Mouse (Mus musculus) neural tube, embryonic 15.5 days (tissue): ENCODE measurements around the gene Sat1. TPM values are rescaled to one million over a fixed set of nuclear protein-coding genes. Genes with fewer than 3 reads are reported as not detected.

Source experiments
- ATAC-seq: fragments of 200-750 bp; cut with Nextera tagmentation; 2 replicates; pipeline ENCODE4 v1.8.0; 2017; ENCODE audit warnings: mild to moderate bottlenecking, moderate TSS enrichment, moderate library complexity; ENCODE audit not compliant: low FRiP score
- H3K27ac ChIP-seq: fragments of 300-500 bp; sonication (generic); replicated peaks from 2 replicates; pipeline ENCODE4 v1.5.1; 2015; ENCODE audit warnings: mild to moderate bottlenecking, inconsistent platforms
- H3K27me3 ChIP-seq: fragments of 300-500 bp; sonication (generic); replicated peaks from 2 replicates; pipeline ENCODE4 v1.6.1; 2015; ENCODE audit warnings: inconsistent platforms
- H3K36me3 ChIP-seq: fragments of 300-500 bp; sonication (generic); 2 replicates; pipeline ENCODE4 v1.6.1; 2015; ENCODE audit warnings: inconsistent platforms
- H3K4me1 ChIP-seq: fragments of 300-500 bp; sonication (generic); 2 replicates; pipeline ENCODE4 v1.6.1; 2015; ENCODE audit warnings: inconsistent platforms
- H3K4me2 ChIP-seq: fragments of 300-500 bp; sonication (generic); 2 replicates; pipeline ENCODE4 v1.6.1; 2015; ENCODE audit warnings: inconsistent platforms, mild to moderate bottlenecking, moderate library complexity
- H3K4me3 ChIP-seq: fragments of 300-500 bp; sonication (generic); replicated peaks from 2 replicates; pipeline ENCODE4 v1.5.1; 2015; ENCODE audit warnings: mild to moderate bottlenecking, inconsistent platforms
- H3K9ac ChIP-seq: fragments of 300-500 bp; sonication (generic); replicated peaks from 2 replicates; pipeline ENCODE4 v1.6.1; 2015; ENCODE audit warnings: mild to moderate bottlenecking, inconsistent platforms
- H3K9me3 ChIP-seq: fragments of 300-500 bp; sonication (generic); replicated peaks from 2 replicates; pipeline ENCODE4 v1.6.1; 2016; ENCODE audit warnings: inconsistent platforms
- WGBS: fragments of 180-500 bp; shearing (Covaris S2); methylation state at CpG from one replicate; pipeline ENCODE4 v1.1.7; 2015; ENCODE audit warnings: mixed read lengths; 5-methylcytosine and 5-hydroxymethylcytosine counted together
- polyA plus RNA-seq: library from polyadenylated mRNA; unstranded; fragments of >200 nt; fragmentation: Nextera tagmentation; extraction: Ambion mirVana; gene quantifications from 2 replicates; pipeline ENCODE4 v1.2.1, GENCODE M21; 2015

The Sat1 gene
- polyA plus RNA-seq, 1 experiment from 2014 or later = 80.7 TPM

DNA sequence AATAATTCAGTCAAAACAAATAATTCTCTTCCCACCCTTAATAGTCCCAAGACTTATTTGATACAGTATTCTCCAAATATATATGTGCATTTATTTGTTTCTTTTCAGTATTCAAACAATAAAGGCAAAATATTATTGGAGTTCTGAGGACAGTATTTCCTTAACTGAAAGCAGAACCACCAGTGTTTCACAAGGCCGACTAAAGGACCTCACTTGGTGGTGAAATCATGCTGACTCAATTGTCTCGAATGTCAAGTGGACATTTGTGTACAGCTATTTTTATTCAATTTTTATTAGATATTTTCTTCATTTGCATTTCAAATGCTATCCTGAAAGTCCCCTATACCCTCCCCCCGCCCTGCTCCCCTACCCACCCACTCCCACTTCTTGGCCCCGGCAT is 21.3 kb downstream of the Sat1 start:
- Histone ChIP-seq H3K4me2 (no peak overlapping the region), H3K36me3 (no peaks in the 10 kb centered on the region), H3K9ac (no peak overlapping the region), H3K9me3 (no peaks in the 10 kb centered on the region), H3K4me1 (no peaks in the 10 kb centered on the region), H3K27ac (no peak overlapping the region), H3K4me3 (no peak overlapping the region), H3K27me3 (no peaks in the 10 kb centered on the region)
- no peak for ATAC-seq
- WGBS = 95% methylated on average over 4 of the region's 4 CpGs

GRCm38 (mm10) chrX:155193732-155194443 is 22.4 kb downstream of the Sat1 start:
- Histone ChIP-seq H3K4me3 (no peak overlapping the region), H3K4me2 (no peak overlapping the region), H3K9me3 (no peaks in the 10 kb centered on the region), H3K4me1 (no peaks in the 10 kb centered on the region), H3K27me3 (no peaks in the 10 kb centered on the region), H3K36me3 (no peaks in the 10 kb centered on the region), H3K9ac (no peak overlapping the region), H3K27ac (no peak overlapping the region)
- ATAC-seq = no peak
- WGBS = 79% methylated on average over 5 of the region's 5 CpGs

DNA sequence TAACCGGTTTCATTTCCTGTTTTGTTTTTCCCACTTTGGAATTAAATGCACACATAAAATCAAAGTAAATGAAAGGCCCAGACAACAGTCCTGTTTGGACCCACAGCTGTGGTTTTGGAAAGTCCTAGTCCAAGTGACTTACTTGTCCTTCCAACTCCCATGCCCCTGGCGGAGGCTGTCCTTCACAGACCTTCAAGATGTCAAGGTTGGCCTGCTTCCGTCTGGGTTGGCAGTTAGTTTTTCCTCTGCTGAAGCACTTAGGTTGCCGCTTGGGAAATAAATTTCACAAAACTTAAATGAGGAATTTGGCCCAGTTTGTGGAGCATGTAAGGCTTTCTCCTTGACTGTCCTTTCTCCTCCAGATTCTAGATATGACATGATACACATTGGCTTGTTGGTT is 24.3 kb downstream of the Sat1 start:
- no peak overlapping the region for H3K4me2 ChIP-seq
- no peak for ATAC-seq
- H3K27ac ChIP-seq = no peak overlapping the region
- 89% methylated on average over 4 of the region's 4 CpGs for WGBS
- no peaks in the 10 kb centered on the region for H3K4me1 ChIP-seq
- no peaks in the 10 kb centered on the region for H3K9me3 ChIP-seq
- H3K4me3 ChIP-seq = no peak overlapping the region
- H3K36me3 ChIP-seq = no peaks in the 10 kb centered on the region
- no peaks in the 10 kb centered on the region for H3K27me3 ChIP-seq
- no peak overlapping the region for H3K9ac ChIP-seq

GRCm38 (mm10) chrX:155177640-155178039 is 38.6 kb downstream of the Sat1 start:
- no peaks in the 10 kb centered on the region for H3K36me3 ChIP-seq
- H3K4me2 ChIP-seq = no peak overlapping the region
- no peak for ATAC-seq
- WGBS = 70% methylated on average over 2 of the region's 2 CpGs
- no peak overlapping the region for H3K4me3 ChIP-seq
- no peaks in the 10 kb centered on the region for H3K4me1 ChIP-seq
- no peak overlapping the region for H3K27ac ChIP-seq
- no peak overlapping the region for H3K9ac ChIP-seq
- no peaks in the 10 kb centered on the region for H3K27me3 ChIP-seq
- no peaks in the 10 kb centered on the region for H3K9me3 ChIP-seq

DNA sequence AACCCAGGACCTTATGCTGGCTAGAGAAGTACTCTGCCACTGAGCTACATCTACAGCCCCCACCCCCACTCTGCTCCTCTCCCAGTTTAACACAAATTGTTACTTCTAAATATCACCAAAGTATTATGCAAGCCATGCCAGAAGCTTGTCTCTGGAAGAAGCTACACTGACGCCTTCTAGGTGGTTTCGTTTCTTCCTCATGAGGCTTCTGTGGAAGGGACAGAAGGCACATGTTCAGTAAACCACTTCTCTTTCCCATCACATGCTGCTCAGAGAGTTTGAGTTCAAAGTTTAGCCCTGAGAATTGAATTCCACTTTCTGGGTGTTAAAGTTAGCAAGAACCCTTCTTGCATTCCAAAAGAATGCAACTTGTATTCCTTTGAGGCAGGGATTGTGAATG is 39.0 kb downstream of the Sat1 start:
- ATAC-seq = no peak
- no peaks in the 10 kb centered on the region for H3K4me1 ChIP-seq
- no peak overlapping the region for H3K27ac ChIP-seq
- 77% methylated on average over 2 of the region's 2 CpGs for WGBS
- no peak overlapping the region for H3K9ac ChIP-seq
- no peaks in the 10 kb centered on the region for H3K9me3 ChIP-seq
- H3K4me2 ChIP-seq = no peak overlapping the region
- no peak overlapping the region for H3K4me3 ChIP-seq
- no peaks in the 10 kb centered on the region for H3K27me3 ChIP-seq
- H3K36me3 ChIP-seq = no peaks in the 10 kb centered on the region

- WGBS = 40% methylated on average over 4 of the region's 4 CpGs
- H3K9ac ChIP-seq = no peak overlapping the region
- no peak overlapping the region for H3K4me2 ChIP-seq
- no peak for ATAC-seq
- no peaks in the 10 kb centered on the region for H3K9me3 ChIP-seq
- no peaks in the 10 kb centered on the region for H3K27me3 ChIP-seq
- H3K36me3 ChIP-seq = no peaks in the 10 kb centered on the region
- H3K4me3 ChIP-seq = no peak overlapping the region
- no peaks in the 10 kb centered on the region for H3K4me1 ChIP-seq
- no peak overlapping the region for H3K27ac ChIP-seq
These were observed 40.7 kb downstream of the Sat1 start for GRCm38 (mm10) chrX:155175568-155175967.

DNA sequence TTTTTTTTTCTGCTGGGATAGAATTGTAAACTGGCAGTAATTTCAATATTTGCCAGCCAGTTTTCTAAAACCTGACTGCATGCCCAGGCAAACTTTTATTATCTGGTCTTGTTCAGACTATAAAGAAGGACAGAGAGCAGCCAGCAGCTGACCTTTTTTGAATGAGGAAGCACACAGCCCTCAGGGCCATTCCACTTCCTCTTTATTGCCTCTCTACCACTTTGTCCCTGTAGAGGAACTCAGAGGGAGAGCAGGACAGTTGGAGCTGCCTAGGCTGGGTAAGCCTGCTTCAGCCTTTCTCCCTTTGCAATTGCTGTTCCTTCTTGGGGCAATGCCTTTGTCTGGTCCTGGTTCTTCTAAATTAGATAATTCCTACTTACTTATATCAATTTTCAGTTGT is 43.9 kb downstream of the Sat1 start:
- Histone ChIP-seq H3K27ac (no peak overlapping the region), H3K4me1 (no peaks in the 10 kb centered on the region), H3K27me3 (no peaks in the 10 kb centered on the region), H3K4me2 (no peak overlapping the region), H3K9ac (no peak overlapping the region), H3K9me3 (no peaks in the 10 kb centered on the region), H3K4me3 (no peak overlapping the region), H3K36me3 (no peaks in the 10 kb centered on the region)
- no peak for ATAC-seq

DNA sequence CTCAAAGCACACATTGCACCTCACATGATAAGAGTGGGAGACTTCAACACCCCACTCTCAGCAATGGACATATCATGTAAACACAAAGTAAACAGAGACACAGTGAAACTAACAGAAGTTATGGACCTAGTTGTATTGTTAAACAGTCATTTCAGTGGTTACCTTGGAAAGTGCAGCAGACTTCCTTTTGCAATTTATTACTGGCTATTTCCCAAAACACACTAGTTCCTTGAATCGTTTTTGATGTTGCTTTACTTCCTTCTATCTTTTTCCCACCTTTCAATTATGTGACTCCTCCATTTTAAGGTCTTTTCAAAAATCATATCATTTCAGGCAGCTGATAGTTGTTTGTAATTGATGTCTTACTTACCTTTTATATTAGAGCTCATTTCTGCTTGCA is 44.5 kb downstream of the Sat1 start:
- H3K4me1 ChIP-seq = no peaks in the 10 kb centered on the region
- no peaks in the 10 kb centered on the region for H3K36me3 ChIP-seq
- no peak overlapping the region for H3K9ac ChIP-seq
- H3K9me3 ChIP-seq = no peaks in the 10 kb centered on the region
- no peak overlapping the region for H3K27ac ChIP-seq
- no peak for ATAC-seq
- 67% methylated on average over 1 of the region's 1 CpGs for WGBS
- no peak overlapping the region for H3K4me2 ChIP-seq
- no peak overlapping the region for H3K4me3 ChIP-seq
- H3K27me3 ChIP-seq = no peaks in the 10 kb centered on the region

DNA sequence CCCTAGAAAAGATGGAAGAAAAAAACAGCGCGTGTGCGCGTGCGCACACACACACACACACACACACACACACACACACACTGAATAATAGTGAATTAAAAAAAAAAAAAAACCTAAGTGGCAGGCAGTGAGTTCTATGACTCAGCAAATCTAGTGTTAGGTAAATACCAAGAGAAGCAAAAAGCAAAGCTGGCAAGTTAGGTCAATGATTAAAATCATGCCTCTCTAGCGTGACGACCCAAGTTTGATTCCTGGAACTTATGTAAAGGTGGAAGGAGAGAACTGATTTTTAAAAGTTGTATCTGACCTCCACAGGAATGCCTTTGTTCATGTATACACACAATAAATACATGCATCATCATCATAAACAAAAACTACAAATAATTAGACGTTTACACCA is 46.4 kb downstream of the Sat1 start:
- no peak overlapping the region for H3K4me3 ChIP-seq
- H3K9me3 ChIP-seq = no peaks in the 10 kb centered on the region
- no peaks in the 10 kb centered on the region for H3K4me1 ChIP-seq
- H3K4me2 ChIP-seq = no peak overlapping the region
- H3K36me3 ChIP-seq = no peaks in the 10 kb centered on the region
- ATAC-seq = no peak
- H3K27me3 ChIP-seq = no peaks in the 10 kb centered on the region
- no peak overlapping the region for H3K9ac ChIP-seq
- no peak overlapping the region for H3K27ac ChIP-seq
- 95% methylated on average over 8 of the region's 8 CpGs for WGBS

- no peaks in the 10 kb centered on the region for H3K4me1 ChIP-seq
- H3K4me2 ChIP-seq = no peak overlapping the region
- 96% methylated on average over 3 of the region's 3 CpGs for WGBS
- no peaks in the 10 kb centered on the region for H3K27me3 ChIP-seq
- no peaks in the 10 kb centered on the region for H3K36me3 ChIP-seq
- no peaks in the 10 kb centered on the region for H3K9me3 ChIP-seq
- H3K9ac ChIP-seq = no peak overlapping the region
- ATAC-seq = no peak
- H3K27ac ChIP-seq = no peak overlapping the region
- no peak overlapping the region for H3K4me3 ChIP-seq
These were observed 48.6 kb downstream of the Sat1 start for GRCm38 (mm10) chrX:155167667-155168066.

- WGBS = 77% methylated on average over 2 of the region's 2 CpGs
- Histone ChIP-seq H3K9me3 (no peaks in the 10 kb centered on the region), H3K9ac (no peak overlapping the region), H3K27ac (no peak overlapping the region), H3K4me1 (no peaks in the 10 kb centered on the region), H3K4me3 (no peak overlapping the region), H3K27me3 (no peaks in the 10 kb centered on the region), H3K4me2 (no peak overlapping the region), H3K36me3 (no peaks in the 10 kb centered on the region)
- ATAC-seq = no peak
These were observed 49.9 kb downstream of the Sat1 start for GRCm38 (mm10) chrX:155166313-155166712.

- WGBS = 78% methylated on average over 1 of the region's 1 CpGs
- no peaks in the 10 kb centered on the region for H3K4me1 ChIP-seq
- no peak for ATAC-seq
- H3K27ac ChIP-seq = no peak overlapping the region
- H3K9me3 ChIP-seq = no peaks in the 10 kb centered on the region
- H3K4me2 ChIP-seq = no peak overlapping the region
- H3K36me3 ChIP-seq = no peaks in the 10 kb centered on the region
- no peaks in the 10 kb centered on the region for H3K27me3 ChIP-seq
- H3K9ac ChIP-seq = no peak overlapping the region
- no peak overlapping the region for H3K4me3 ChIP-seq
These were observed 52.7 kb downstream of the Sat1 start for GRCm38 (mm10) chrX:155163553-155163952.
